Mouse (Mus musculus) stomach, postnatal 0 days (tissue): ENCODE results near the gene Ttll6. TPM values are rescaled to one million over a fixed set of nuclear protein-coding genes. Genes with fewer than 3 reads are reported as not detected.
"Not testable (repeated sequence)": the region's sequence is repeated elsewhere in the genome, so short reads cannot be mapped to it uniquely, and the experiment has no call there.

ENCODE experiments used
- ATAC-seq: fragments of 200-750 bp; cut with Nextera tagmentation; 2 replicates; pipeline ENCODE4 v1.8.0; 2017; ENCODE audit not compliant: low FRiP score, low TSS enrichment
- DNase-seq: peaks from one replicate; pipeline ENCODE4 v3.0.0-alpha.2; 2016; ENCODE audit warnings: low spot score
- H3K27ac ChIP-seq: fragments of 300-500 bp; sonication (generic); replicated peaks from 2 replicates; pipeline ENCODE4 v1.5.1; 2014; ENCODE audit warnings: mild to moderate bottlenecking, control low read depth
- H3K27me3 ChIP-seq: fragments of 300-500 bp; sonication (generic); 2 replicates; pipeline ENCODE4 v1.6.1; 2014; ENCODE audit warnings: low read length; ENCODE audit not compliant: control insufficient read depth, insufficient read depth
- H3K36me3 ChIP-seq: fragments of 300-500 bp; sonication (generic); 2 replicates; pipeline ENCODE4 v1.6.1; 2014; ENCODE audit warnings: low read length, mixed read lengths; ENCODE audit not compliant: control insufficient read depth, insufficient read depth
- H3K4me1 ChIP-seq: fragments of 300-500 bp; sonication (generic); replicated peaks from 2 replicates; pipeline ENCODE4 v1.6.1; 2014; ENCODE audit warnings: antibody characterized with exemption; ENCODE audit not compliant: control insufficient read depth, insufficient read depth
- H3K4me2 ChIP-seq: fragments of 300-500 bp; sonication (generic); replicated peaks from 2 replicates; pipeline ENCODE4 v1.6.1; 2014; ENCODE audit warnings: low read depth, mild to moderate bottlenecking, control low read depth, moderate library complexity
- H3K4me3 ChIP-seq: fragments of 300-500 bp; sonication (generic); 2 replicates; pipeline ENCODE4 v1.5.1; 2014; ENCODE audit warnings: low read depth, low read length, control low read depth
- H3K9ac ChIP-seq: fragments of 300-500 bp; sonication (generic); 2 replicates; pipeline ENCODE4 v1.6.1; 2014; ENCODE audit warnings: mild to moderate bottlenecking, low read length, control low read depth, mixed read lengths
- H3K9me3 ChIP-seq: fragments of 300-500 bp; sonication (generic); 2 replicates; pipeline ENCODE4 v1.6.1; 2016; ENCODE audit warnings: low read length; ENCODE audit not compliant: control insufficient read depth
- CTCF ChIP-seq: IDR thresholded peaks from 2 replicates; pipeline ENCODE4 v1.5.1; 2016; ENCODE audit warnings: antibody characterized with exemption, low read depth, mild to moderate bottlenecking, moderate library complexity
- EP300 ChIP-seq: optimal IDR thresholded peaks from 2 replicates; pipeline ENCODE3; 2016; ENCODE audit warnings: antibody characterized with exemption
- WGBS: fragments of 180-500 bp; shearing (Covaris S2); extraction: QIAGEN DNeasy Blood & Tissue Kit; methylation state at CpG from one replicate; pipeline ENCODE4 v1.1.7; 2014; 5-methylcytosine and 5-hydroxymethylcytosine counted together
- polyA plus RNA-seq: library from polyadenylated mRNA; unstranded; fragments of >200 nt; fragmentation: Nextera tagmentation; extraction: Ambion mirVana; gene quantifications from 2 replicates; pipeline ENCODE4 v1.2.1, GENCODE M21; 2015

Gene Ttll6
- polyA plus RNA-seq, 1 experiment from 2014 or later: 0.12 TPM

DNA sequence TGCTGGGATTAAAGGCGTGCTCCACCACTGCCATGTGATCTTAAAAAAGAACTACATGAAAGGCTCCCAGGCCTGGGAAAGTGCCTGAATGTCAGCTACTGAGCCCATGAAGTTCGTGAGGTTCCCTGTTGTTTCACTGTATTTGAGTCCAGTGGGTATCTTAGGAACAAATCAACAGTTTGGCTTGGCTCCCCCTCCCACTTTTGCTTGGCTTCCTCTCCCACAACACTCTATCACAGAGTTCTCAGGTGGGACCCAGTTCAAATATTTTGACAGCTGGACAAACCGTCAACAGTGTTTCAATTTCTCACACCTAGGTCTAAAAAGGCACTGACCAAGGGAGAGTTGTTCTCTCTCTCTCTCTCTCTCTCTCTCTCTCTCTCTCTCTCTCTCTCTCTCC is 14.2 kb upstream of the Ttll6 start:
- H3K4me1 ChIP-seq: no peaks in the 10 kb centered on the region; the same call in 1 of the 2 replicates
- no peak overlapping the region for H3K27ac ChIP-seq
- no peak overlapping the region for H3K4me2 ChIP-seq
- no peaks in the 10 kb centered on the region for H3K36me3 ChIP-seq
- WGBS: 53% methylated on average over 3 of the region's 3 CpGs
- no peak overlapping the region for H3K4me3 ChIP-seq
- H3K9ac ChIP-seq: no peak overlapping the region
- no peaks in the 10 kb centered on the region for H3K9me3 ChIP-seq
- ATAC-seq: no peak
- TF ChIP-seq EP300 (no peak), CTCF (no peak)
- no peaks in the 10 kb centered on the region for H3K27me3 ChIP-seq
- no peak for DNase-seq

DNA sequence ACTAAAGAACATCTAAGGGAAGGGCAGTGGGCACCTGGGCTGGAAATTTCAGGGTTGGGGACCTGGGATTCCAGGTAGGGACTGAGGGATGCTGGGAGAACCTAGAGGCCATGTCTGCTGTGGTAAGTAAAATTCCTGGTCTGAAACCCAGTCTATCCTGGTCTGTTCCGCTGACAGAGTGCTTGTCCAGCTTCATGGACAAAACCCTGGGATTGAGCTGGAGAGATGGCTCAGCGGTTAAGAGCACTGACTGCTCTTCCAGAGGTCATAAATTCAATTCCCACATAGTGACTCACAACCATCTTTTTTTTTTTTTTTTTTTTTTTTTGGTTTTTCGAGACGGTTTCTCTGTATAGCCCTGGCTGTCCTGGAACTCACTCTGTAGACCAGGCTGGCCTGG is 10.8 kb upstream of the Ttll6 start:
- not testable (repeated sequence) for H3K4me3 ChIP-seq, H3K9ac ChIP-seq, H3K4me1 ChIP-seq, H3K27me3 ChIP-seq, H3K27ac ChIP-seq, ATAC-seq, H3K9me3 ChIP-seq, DNase-seq, H3K4me2 ChIP-seq, H3K36me3 ChIP-seq
- 76% methylated on average over 4 of the region's 4 CpGs for WGBS

DNA sequence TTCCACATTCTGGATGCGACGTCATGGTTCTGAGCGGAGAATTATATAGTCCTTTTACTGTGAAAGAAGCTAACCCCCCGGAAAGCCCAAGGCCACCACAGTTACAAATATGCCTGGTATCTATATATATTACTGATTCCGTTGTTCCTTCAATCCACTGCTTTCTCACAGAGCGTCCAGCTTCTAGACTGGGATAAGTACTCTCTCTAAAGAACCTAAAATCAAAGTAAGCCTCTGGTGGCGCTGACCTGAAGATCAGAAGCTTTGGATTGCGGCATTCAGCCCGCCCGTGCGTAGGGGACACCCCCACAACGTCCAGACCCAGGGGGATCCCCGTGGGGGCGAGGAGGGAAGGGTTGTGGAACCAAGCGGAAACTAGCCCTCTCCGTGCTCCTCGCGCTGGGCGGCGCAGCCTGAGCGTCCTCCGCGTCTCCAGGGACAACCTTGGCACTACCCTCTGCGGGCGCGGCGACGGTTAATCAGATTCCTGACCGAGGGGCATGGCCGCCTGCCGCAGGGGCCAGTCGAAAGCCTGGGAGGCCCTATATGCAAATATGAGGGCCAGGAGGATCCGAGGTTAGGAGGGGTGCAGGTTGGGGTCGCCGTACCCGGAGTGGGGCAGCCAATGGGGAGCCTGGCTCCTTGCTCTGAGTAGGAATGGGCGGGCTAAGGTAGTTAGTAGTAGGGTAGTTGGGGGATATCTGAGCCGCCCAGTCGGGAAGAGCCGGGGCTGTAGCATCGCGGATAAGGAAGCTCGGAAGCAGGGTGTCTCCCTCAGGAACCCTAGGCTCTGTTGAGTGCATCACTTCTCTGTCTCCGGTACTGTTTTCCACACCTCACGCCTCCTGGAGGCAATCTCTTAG is 9.3 kb upstream of the Ttll6 start:
- 2% methylated on average over 45 of the region's 45 CpGs for WGBS
- peak overlapping the region; percentile 68 for H3K4me2 ChIP-seq
- TF ChIP-seq EP300 (no peak), CTCF (no peak)
- H3K4me3 ChIP-seq: peak overlapping the region; percentile 41
- no peak overlapping the region for H3K27ac ChIP-seq
- H3K9me3 ChIP-seq: no peaks in the 10 kb centered on the region
- no peaks in the 10 kb centered on the region for H3K36me3 ChIP-seq
- no peaks in the 10 kb centered on the region; the same call in 1 of the 2 replicates for H3K4me1 ChIP-seq
- H3K9ac ChIP-seq: peak overlapping the region; percentile 38; the same call in 1 of the 2 replicates
- DNase-seq: peak; percentile 77
- peak; percentile 67; the same call in 1 of the 2 replicates for ATAC-seq
- 0 out of 2 replicates have a peak, but pooled peaks cover 2% of the 10 kb centered on the region for H3K27me3 ChIP-seq

DNA sequence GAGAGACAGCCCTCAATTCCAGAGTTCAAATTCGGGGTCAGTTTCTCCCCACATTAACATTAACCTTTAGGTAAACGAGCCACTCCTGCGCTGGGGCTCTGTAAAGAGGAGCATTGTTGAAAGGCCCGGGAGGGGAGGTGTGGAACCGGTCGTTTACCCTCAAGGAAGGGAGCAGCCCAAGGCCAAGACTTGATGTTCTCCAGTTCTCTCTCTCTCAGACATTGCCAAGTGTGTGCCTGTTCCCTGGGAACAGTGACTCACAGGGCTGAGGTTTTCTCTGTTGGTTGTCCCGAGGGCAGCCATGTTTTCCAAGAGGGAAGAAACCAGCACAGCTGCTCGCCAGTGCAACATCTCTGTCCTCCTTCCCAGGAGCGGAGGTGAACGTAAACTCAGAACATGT is 3.0 kb upstream of the Ttll6 start:
- ATAC-seq (peak; percentile 62), DNase-seq (peak; percentile 59)
- Histone ChIP-seq H3K27ac (0 out of 2 replicates have a peak overlapping the region, but pooled peaks have one; percentile 40), H3K4me2 (no peak overlapping the region), H3K4me1 (no peaks in the 10 kb centered on the region), H3K9me3 (no peaks in the 10 kb centered on the region), H3K27me3 (0 out of 2 replicates have a peak, but pooled peaks cover 2% of the 10 kb centered on the region), H3K4me3 (no peak overlapping the region), H3K9ac (no peak overlapping the region), H3K36me3 (no peaks in the 10 kb centered on the region)
- no peak for TF ChIP-seq EP300
- TF ChIP-seq CTCF: no peak
- WGBS: 34% methylated on average over 10 of the region's 10 CpGs

DNA sequence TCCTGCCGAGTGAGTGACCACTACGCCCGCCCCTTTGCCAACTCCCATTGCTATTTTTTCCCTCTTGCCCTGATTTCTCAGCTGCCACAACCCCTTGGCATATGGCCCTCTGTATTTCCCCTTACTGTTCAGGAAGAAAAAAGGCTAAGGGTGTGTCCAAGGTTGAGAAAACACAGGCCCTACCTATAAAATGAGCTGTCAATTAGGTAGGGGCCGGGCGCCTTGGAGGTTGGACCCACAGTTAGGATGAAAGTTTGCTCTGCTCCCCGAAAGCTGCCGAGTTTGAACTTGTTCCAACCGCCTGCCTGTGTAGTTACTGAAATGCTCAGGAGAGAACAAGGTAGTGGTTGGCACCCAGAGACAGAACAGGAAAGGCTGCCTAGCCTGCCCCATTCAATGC is 2.3 kb downstream of the Ttll6 start:
- Histone ChIP-seq H3K36me3 (no peaks in the 10 kb centered on the region), H3K9me3 (no peaks in the 10 kb centered on the region), H3K9ac (no peak overlapping the region), H3K4me1 (no peaks in the 10 kb centered on the region), H3K4me3 (no peak overlapping the region), H3K4me2 (no peak overlapping the region), H3K27me3 (no peaks in the 10 kb centered on the region), H3K27ac (peak overlapping the region; percentile 30; the same call in 1 of the 2 replicates)
- ATAC-seq (peak; percentile 52; the same call in 1 of the 2 replicates), DNase-seq (peak; percentile 66)
- 49% methylated on average over 8 of the region's 8 CpGs for WGBS
- TF ChIP-seq EP300 (no peak), CTCF (no peak)

DNA sequence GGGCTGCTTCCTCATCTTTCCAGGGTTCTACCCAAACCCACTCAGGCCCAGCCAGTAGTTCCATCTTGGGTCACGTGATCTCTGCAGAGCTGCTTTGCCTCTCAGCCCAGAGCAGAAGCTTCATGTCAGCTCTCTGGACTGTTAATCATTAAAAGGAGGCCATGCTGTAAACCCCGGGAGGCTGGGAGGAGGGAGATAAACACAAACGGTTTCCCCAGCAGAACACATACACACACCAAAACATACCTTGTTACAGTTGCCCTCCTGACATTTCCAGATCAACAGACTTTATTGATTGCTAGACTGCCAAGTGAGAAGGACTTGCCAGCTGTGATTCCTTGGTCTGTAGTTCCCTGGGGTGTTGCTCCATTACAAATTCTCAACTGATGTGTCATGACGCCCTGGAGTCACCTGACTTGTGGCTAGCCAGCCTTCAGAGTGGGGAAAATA is 7.2 kb downstream of the Ttll6 start:
- Histone ChIP-seq H3K4me2 (no peak overlapping the region), H3K27me3 (no peaks in the 10 kb centered on the region), H3K9ac (no peak overlapping the region), H3K27ac (no peak overlapping the region), H3K4me1 (no peaks in the 10 kb centered on the region), H3K4me3 (no peak overlapping the region), H3K36me3 (no peaks in the 10 kb centered on the region), H3K9me3 (no peaks in the 10 kb centered on the region)
- no peak for TF ChIP-seq EP300
- TF ChIP-seq CTCF: no peak
- DNase-seq (peak; percentile 65), ATAC-seq (peak; percentile 80)
- 14% methylated on average over 4 of the region's 4 CpGs for WGBS
